In the genomic region with DNA sequence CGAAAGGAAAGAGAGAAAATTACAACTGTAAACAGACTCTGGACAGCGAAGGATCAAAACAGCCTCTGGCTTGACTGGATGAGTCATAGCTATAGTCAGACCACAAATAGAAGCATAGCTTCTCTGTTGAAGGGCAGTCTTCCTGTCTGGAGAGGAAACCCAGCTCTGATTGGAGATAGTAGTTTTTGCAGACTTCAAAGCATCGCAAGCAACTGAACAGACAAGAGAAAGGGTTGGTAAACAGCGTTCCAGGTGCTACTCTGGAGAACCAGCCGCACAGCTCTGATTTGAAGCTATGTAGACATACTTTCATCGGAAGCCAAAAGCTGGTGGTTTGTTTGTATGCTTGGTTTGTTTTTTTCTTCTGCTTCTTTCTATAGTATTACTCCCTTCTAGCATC, we compare ENCODE assay signal across 15 mouse cellular contexts. TPM values are rescaled to one million over a fixed set of nuclear protein-coding genes. Genes with fewer than 3 reads are reported as not detected.
A peak's percentile ranks its signal among the peaks of the same experiment; 100 is the strongest.
DNase-seq lines count a peak whose midpoint lies in the region; ATAC-seq and TF ChIP-seq lines count a peak whose summit lies in the region.
"Had no signal": no experiment of that assay in that cellular context is flagged by ENCODE, and none has a peak within 500 bp of the region (broad histone marks: within the 10 kb centered on the region; RNA-seq: fewer than 3 reads in every experiment).

No protein-coding gene starts in this region.

- TF ChIP-seq EP300 in lung, postnatal 0 days (IDR thresholded peaks at IDR 0.05): no peak

- no peak overlapping the region for H3K4me3 ChIP-seq in lung, postnatal 0 days (ENCODE audit: low read depth, low read length)
- peak overlapping the region; percentile 23; the same call in 1 of the 2 replicates for H3K4me3 ChIP-seq in bone marrow macrophage, adult 2 months (ENCODE audit: insufficient read depth, low read length)
- no peak overlapping the region for H3K4me3 ChIP-seq in myocyte
- H3K4me3 ChIP-seq: embryonic facial prominence, embryonic 13.5 days; forebrain, embryonic 12.5 days; liver, embryonic 15.5 days had no signal

- peak; percentile 38; the same call in 1 of the 2 replicates for ATAC-seq in lung, postnatal 0 days
- ATAC-seq: intestine, embryonic 16.5 days had no signal

- H3K4me2 ChIP-seq in lung, postnatal 0 days (replicated peaks; ENCODE audit: low read depth, low read length): no peak overlapping the region
- peak overlapping the region; percentile 66 for H3K4me2 ChIP-seq in myocyte (ENCODE audit: low read depth)
- H3K4me2 ChIP-seq: embryonic facial prominence, embryonic 13.5 days; forebrain, embryonic 12.5 days; liver, embryonic 15.5 days had no signal

- TF ChIP-seq POLR2A in bone marrow macrophage, adult 2 months (IDR thresholded peaks at IDR 0.05; ENCODE audit: borderline replicate concordance, low read depth, low read length): no peak
- no peak for TF ChIP-seq POLR2A in myocyte (IDR thresholded peaks at IDR 0.05; ENCODE audit: insufficient read length, low read depth)

- no peaks in the 10 kb centered on the region for H3K36me3 ChIP-seq in lung, postnatal 0 days (ENCODE audit: insufficient read depth, low read length)
- H3K36me3 ChIP-seq in myocyte (ENCODE audit: control insufficient read depth, insufficient read depth): no peaks in the 10 kb centered on the region
- H3K36me3 ChIP-seq: embryonic facial prominence, embryonic 13.5 days; forebrain, embryonic 12.5 days; liver, embryonic 15.5 days had no signal

- peak; percentile 42 for DNase-seq in lung, postnatal 0 days (ENCODE audit: low spot score)
- DNase-seq in lung, postnatal 25 days (ENCODE audit: low spot score): no peak
- DNase-seq in CD4-positive, CD25-positive, alpha-beta regulatory T cell, adult 2 months (ENCODE audit: low read depth, low spot score): peak; percentile 31
- DNase-seq in cerebellum, postnatal 14 days: no peak
- DNase-seq in yolk sac, embryonic 10.5 days (ENCODE audit: low spot score): no peak
- DNase-seq: cerebellum, postnatal 25 days; heart, postnatal 4 days; kidney, postnatal 25 days had no signal

- 35% methylated on average over 6 of the region's 6 CpGs for WGBS in lung, postnatal 0 days

- H3K9ac ChIP-seq in lung, postnatal 0 days (replicated peaks; ENCODE audit: low read depth): no peak overlapping the region
- H3K9ac ChIP-seq: embryonic facial prominence, embryonic 13.5 days; forebrain, embryonic 12.5 days; liver, embryonic 15.5 days had no signal

- H3K9me3 ChIP-seq in lung, postnatal 0 days (ENCODE audit: low read length): no peaks in the 10 kb centered on the region
- H3K9me3 ChIP-seq: embryonic facial prominence, embryonic 13.5 days; forebrain, embryonic 12.5 days; liver, embryonic 15.5 days had no signal

- H3K4me1 ChIP-seq in lung, postnatal 0 days (ENCODE audit: insufficient read depth, low read depth, low read length): no peaks in the 10 kb centered on the region; the same call in 1 of the 2 replicates
- peaks cover 45% of the 10 kb centered on the region for H3K4me1 ChIP-seq in bone marrow macrophage, adult 2 months (ENCODE audit: control insufficient read depth, insufficient read depth, low read length)
- H3K4me1 ChIP-seq: forebrain, embryonic 12.5 days; liver, embryonic 15.5 days had no signal

- no peak overlapping the region for H3K27ac ChIP-seq in lung, postnatal 0 days (ENCODE audit: low read length)
- peak overlapping the region; percentile 52 for H3K27ac ChIP-seq in bone marrow macrophage, adult 2 months (ENCODE audit: insufficient read depth, low read depth, low read length)
- H3K27ac ChIP-seq: embryonic facial prominence, embryonic 13.5 days; forebrain, embryonic 12.5 days; liver, embryonic 15.5 days had no signal

- no peaks in the 10 kb centered on the region for H3K27me3 ChIP-seq in lung, postnatal 0 days (replicated peaks; ENCODE audit: insufficient read depth, low read length)
- no peaks in the 10 kb centered on the region for H3K27me3 ChIP-seq in myocyte (ENCODE audit: control insufficient read depth, insufficient read depth, insufficient read length)
- H3K27me3 ChIP-seq: embryonic facial prominence, embryonic 13.5 days; forebrain, embryonic 12.5 days; liver, embryonic 15.5 days had no signal

- TF ChIP-seq CTCF in lung, postnatal 0 days (IDR thresholded peaks at IDR 0.05): no peak
- TF ChIP-seq CTCF in bone marrow macrophage, adult 2 months (IDR thresholded peaks at IDR 0.05; ENCODE audit: low read depth, low read length): no peak

- no peak overlapping the region for H3ac ChIP-seq in myocyte (ENCODE audit: control insufficient read depth, insufficient read length)

- H3K79me2 ChIP-seq in myocyte (ENCODE audit: control insufficient read depth, insufficient read depth): no peaks in the 10 kb centered on the region

TF ChIP-seq in myocyte, 11 proteins besides CTCF, POLR2A, EP300 and RAD21:
- TF ChIP-seq REST (IDR thresholded peaks at IDR 0.05; ENCODE audit: insufficient read depth, insufficient read length) (no peak), MYOD1 (IDR thresholded peaks at IDR 0.05; ENCODE audit: control insufficient read depth in 1 of 3, insufficient read length in 2 of 3, low read depth in 2 of 3) (no peak), MAX (IDR thresholded peaks at IDR 0.05; ENCODE audit: low read depth) (no peak), MYOG (IDR thresholded peaks at IDR 0.05; ENCODE audit: control insufficient read depth in 1 of 3, insufficient read depth in 1 of 3, insufficient read length in 2 of 3, low read depth in 2 of 3) (no peak), SRF (IDR thresholded peaks at IDR 0.05; ENCODE audit: control insufficient read depth, insufficient read length, low read depth) (no peak), CEBPB (IDR thresholded peaks at IDR 0.05; ENCODE audit: insufficient read depth, poor library complexity, severe bottlenecking) (no peak), E2F4 (IDR thresholded peaks at IDR 0.05; ENCODE audit: insufficient read depth) (no peak), TCF12 (IDR thresholded peaks at IDR 0.05; ENCODE audit: insufficient read depth, poor library complexity, severe bottlenecking) (no peak), TCF3 (IDR thresholded peaks at IDR 0.05; ENCODE audit: insufficient read length, low read depth) (no peak), USF1 (IDR thresholded peaks at IDR 0.05; ENCODE audit: low read depth) (no peak), POLR2AphosphoS2 (IDR thresholded peaks at IDR 0.05; ENCODE audit: insufficient read length, low read depth) (no peak)

RNA-seq across cellular contexts. Expression of gene Tprg, which starts 37.7 kb away (rescaled TPM):
- polyA plus RNA-seq in lung, postnatal 0 days (2015; fragmentation: Nextera tagmentation; extraction: Ambion mirVana): 0.21 and 0.25 TPM in 2 replicates
- polyA plus RNA-seq in bone marrow macrophage, adult 2 months (2012; ENCODE audit: insufficient read depth, insufficient read length, missing spikeins): not detected in 2 replicates
- polyA plus RNA-seq in myocyte (2012; fragmentation: generic; extraction: Trizol): not detected
- polyA plus RNA-seq: forebrain, embryonic 12.5 days; liver, embryonic 15.5 days; testis, adult 2 months had no signal

Comparison
In these comparisons a context has a peak if more than half of its experiments do, and no peak if none do; other contexts are left out.
1. DNase-seq: peak in lung, postnatal 0 days (single experiment) and CD4-positive, CD25-positive, alpha-beta regulatory T cell, adult 2 months (single experiment); none in lung, postnatal 25 days (single experiment), cerebellum, postnatal 14 days (0 of 2) and yolk sac, embryonic 10.5 days (single experiment).